Mouse (Mus musculus): ENCODE measurements around the gene Srcap.
"Not testable (repeated sequence)": the region's sequence is repeated elsewhere in the genome, so short reads cannot be mapped to it uniquely, and the experiment has no call there.

Srcap gene

GRCm38 (mm10) chr7:127489982-127490381, 21.8 kb upstream of the Srcap start:
- no peak for DNase-seq (ENCODE audit: low spot score)

GRCm38 (mm10) chr7:127491846-127492245, 19.9 kb upstream of the Srcap start:
- no peak for DNase-seq (ENCODE audit: low spot score)

- no peak for DNase-seq (ENCODE audit: low spot score)
Measured at GRCm38 (mm10) chr7:127494648-127495047, 17.1 kb upstream of the Srcap start.

GRCm38 (mm10) chr7:127497382-127497781, 14.4 kb upstream of the Srcap start:
- DNase-seq (ENCODE audit: low spot score) = no peak

- no peak for DNase-seq (ENCODE audit: low spot score)
Measured at GRCm38 (mm10) chr7:127498407-127498806, 13.4 kb upstream of the Srcap start.

GRCm38 (mm10) chr7:127508291-127508690, 3.5 kb upstream of the Srcap start:
- DNase-seq (ENCODE audit: low spot score) = no peak

GRCm38 (mm10) chr7:127509830-127510229, 2.0 kb upstream of the Srcap start:
- DNase-seq (ENCODE audit: low spot score) = not testable (repeated sequence)

GRCm38 (mm10) chr7:127511241-127511640, 542 bp upstream of the Srcap start:
- DNase-seq (ENCODE audit: low spot score) = no peak

- peak; percentile 97 for DNase-seq (ENCODE audit: low spot score)
Measured at GRCm38 (mm10) chr7:127512231-127513015, 640 bp downstream of the Srcap start.

- peak; percentile 45 for DNase-seq (ENCODE audit: low spot score)
Measured at GRCm38 (mm10) chr7:127513016-127513390, 1.2 kb downstream of the Srcap start.

- no peak for DNase-seq (ENCODE audit: low spot score)
Measured at GRCm38 (mm10) chr7:127513781-127514180, 2.0 kb downstream of the Srcap start.

GRCm38 (mm10) chr7:127515846-127516245, 4.1 kb downstream of the Srcap start:
- peak; percentile 41 for DNase-seq (ENCODE audit: low spot score)

- DNase-seq (ENCODE audit: low spot score) = no peak
Measured at GRCm38 (mm10) chr7:127516344-127516743, 4.6 kb downstream of the Srcap start.

- no peak for DNase-seq (ENCODE audit: low spot score)
Measured at GRCm38 (mm10) chr7:127519284-127519683, 7.5 kb downstream of the Srcap start, which contains the start of gene Gm42715. Gm42715 (plus strand) TSS chr7:127519584.

GRCm38 (mm10) chr7:127541671-127542070, 29.9 kb downstream of the Srcap start:
- DNase-seq (ENCODE audit: low spot score) = no peak

GRCm38 (mm10) chr7:127549116-127549835, 37.5 kb downstream of the Srcap start:
- no peak for DNase-seq (ENCODE audit: low spot score)

GRCm38 (mm10) chr7:127551558-127551957, 39.8 kb downstream of the Srcap start:
- DNase-seq (ENCODE audit: low spot score) = no peak

- no peak for DNase-seq (ENCODE audit: low spot score)
Measured at GRCm38 (mm10) chr7:127560580-127560979, 48.8 kb downstream of the Srcap start.

- DNase-seq (ENCODE audit: low spot score) = no peak
Measured at GRCm38 (mm10) chr7:127561340-127561858, 49.6 kb downstream of the Srcap start, which contains the start of gene Tmem265. Tmem265 (plus strand) TSS chr7:127561390.

- no peak for DNase-seq (ENCODE audit: low spot score)
Measured at GRCm38 (mm10) chr7:127564381-127565150, 52.8 kb downstream of the Srcap start.

GRCm38 (mm10) chr7:127572895-127573471, 61.2 kb downstream of the Srcap start, which contains the start of gene Phkg2:
Phkg2 (plus strand) TSS chr7:127573340.
- peak; percentile 87 for DNase-seq (ENCODE audit: low spot score)

Measured in testis, postnatal 10 days (tissue).